Mouse (Mus musculus) lung, embryonic 14.5 days (tissue): ENCODE data around the gene Nmrk1. TPM values are rescaled to one million over a fixed set of nuclear protein-coding genes. Genes with fewer than 3 reads are reported as not detected.

Experiments
- ATAC-seq: fragments of 200-750 bp; cut with Nextera tagmentation; 2 replicates; pipeline ENCODE4 v1.8.0; 2017; ENCODE audit warnings: mild to moderate bottlenecking, moderate TSS enrichment, moderate library complexity; ENCODE audit not compliant: insufficient read depth
- DNase-seq: peaks from one replicate; pipeline ENCODE4 v3.0.0-alpha.2; 2015
- H3K27ac ChIP-seq: fragments of 300-500 bp; sonication (generic); 2 replicates; pipeline ENCODE4 v1.5.1; 2014; ENCODE audit warnings: low read depth, mild to moderate bottlenecking, moderate library complexity
- H3K27me3 ChIP-seq: fragments of 300-500 bp; sonication (generic); 2 replicates; pipeline ENCODE4 v1.6.1; 2014; ENCODE audit warnings: low read length, control low read depth; ENCODE audit not compliant: insufficient read depth
- H3K36me3 ChIP-seq: fragments of 300-500 bp; sonication (generic); 2 replicates; pipeline ENCODE4 v1.6.1; 2014; ENCODE audit warnings: control low read depth; ENCODE audit not compliant: insufficient read depth
- H3K4me1 ChIP-seq: fragments of 300-500 bp; sonication (generic); 2 replicates; pipeline ENCODE4 v1.6.1; 2014; ENCODE audit warnings: antibody characterized with exemption, control low read depth; ENCODE audit not compliant: insufficient read depth
- H3K4me2 ChIP-seq: fragments of 300-500 bp; sonication (generic); 2 replicates; pipeline ENCODE4 v1.6.1; 2014; ENCODE audit warnings: mild to moderate bottlenecking
- H3K4me3 ChIP-seq: fragments of 300-500 bp; sonication (generic); 2 replicates; pipeline ENCODE4 v1.5.1; 2014; ENCODE audit warnings: low read depth, low read length
- H3K9ac ChIP-seq: fragments of 300-500 bp; sonication (generic); 2 replicates; pipeline ENCODE4 v1.6.1; 2014
- H3K9me3 ChIP-seq: fragments of 300-500 bp; sonication (generic); 2 replicates; pipeline ENCODE4 v1.6.1; 2016; ENCODE audit warnings: low read depth, low read length, control low read depth
- CTCF ChIP-seq: IDR thresholded peaks from 2 replicates; pipeline ENCODE4 v1.5.1; 2016; ENCODE audit warnings: antibody characterized with exemption, low read depth
- WGBS: fragments of 180-500 bp; shearing (Covaris S2); extraction: QIAGEN DNeasy Blood & Tissue Kit; methylation state at CpG from one replicate; pipeline ENCODE4 v1.1.7; 2014; 5-methylcytosine and 5-hydroxymethylcytosine counted together
- polyA plus RNA-seq: library from polyadenylated mRNA; unstranded; fragments of >200 nt; fragmentation: Nextera tagmentation; extraction: Ambion mirVana; gene quantifications from 2 replicates; pipeline ENCODE4 v1.2.1, GENCODE M21; 2014

Gene Nmrk1
- polyA plus RNA-seq, 1 experiment from 2014 or later = 8.4 TPM

DNA sequence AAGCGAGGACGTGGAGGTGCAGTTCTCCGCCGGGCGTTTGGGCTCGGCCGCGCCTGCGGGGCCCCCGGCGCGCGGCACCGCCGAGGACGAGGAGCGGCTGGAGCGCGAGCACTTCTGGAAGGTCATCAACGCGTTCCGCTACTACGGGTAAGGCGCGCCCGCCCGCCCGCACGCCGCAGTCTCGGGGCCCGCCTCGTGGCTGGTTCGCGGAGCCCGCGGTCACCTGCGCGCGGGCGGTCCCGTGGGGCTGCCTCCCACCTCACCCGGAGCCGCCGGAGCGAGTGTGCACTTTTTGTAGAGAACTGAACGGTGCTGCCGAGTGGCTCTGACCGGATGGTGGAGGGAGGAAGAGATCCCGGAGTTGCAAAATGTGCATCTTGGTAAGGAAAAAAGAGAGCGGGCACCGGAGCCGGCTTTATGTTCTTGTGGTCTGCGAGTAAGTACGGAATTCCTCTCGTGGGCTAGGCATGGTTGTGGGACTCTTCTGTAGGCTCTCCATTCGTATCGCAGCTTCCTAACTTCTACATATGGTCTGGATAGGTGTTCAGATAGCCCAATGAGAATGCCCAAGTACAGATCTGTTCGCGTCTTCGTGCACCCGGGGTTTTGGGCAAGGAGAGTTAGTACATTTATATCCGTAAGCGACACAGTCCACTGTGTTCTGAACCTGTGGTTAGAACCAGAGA, 39.4 kb downstream of the Nmrk1 start:
- no peak for TF ChIP-seq CTCF
- Histone ChIP-seq H3K27ac (peak overlapping the region; percentile 88), H3K4me1 (peaks cover 12% of the 10 kb centered on the region), H3K4me3 (peak overlapping the region; percentile 76), H3K4me2 (peak overlapping the region; percentile 69), H3K9me3 (no peaks in the 10 kb centered on the region), H3K36me3 (no peaks in the 10 kb centered on the region), H3K27me3 (no peaks in the 10 kb centered on the region), H3K9ac (peak overlapping the region; percentile 85)
- peak; percentile 60 for DNase-seq
- WGBS = under 1% methylated on average over 62 of the region's 64 CpGs
- ATAC-seq = peak; percentile 78

- no peaks in the 10 kb centered on the region for H3K9me3 ChIP-seq
- 44% methylated on average over 3 of the region's 3 CpGs for WGBS
- no peak overlapping the region for H3K9ac ChIP-seq
- H3K4me2 ChIP-seq = peak overlapping the region; percentile 69
- H3K36me3 ChIP-seq = no peaks in the 10 kb centered on the region
- ATAC-seq (no peak), DNase-seq (no peak)
- H3K27me3 ChIP-seq = no peaks in the 10 kb centered on the region
- no peak for TF ChIP-seq CTCF
- H3K4me1 ChIP-seq = peaks cover 12% of the 10 kb centered on the region
- no peak overlapping the region for H3K27ac ChIP-seq
- peak overlapping the region; percentile 76 for H3K4me3 ChIP-seq
Observed at GRCm38 (mm10) chr19:18672498-18672897, 40.7 kb downstream of the Nmrk1 start.

- no peak for TF ChIP-seq CTCF
- H3K4me3 ChIP-seq = peak overlapping the region; percentile 76; the same call in 1 of the 2 replicates
- H3K4me2 ChIP-seq = peak overlapping the region; percentile 69
- no peaks in the 10 kb centered on the region for H3K27me3 ChIP-seq
- no peaks in the 10 kb centered on the region for H3K36me3 ChIP-seq
- no peaks in the 10 kb centered on the region for H3K9me3 ChIP-seq
- H3K4me1 ChIP-seq = peaks cover 12% of the 10 kb centered on the region
- DNase-seq (no peak), ATAC-seq (no peak)
- no peak overlapping the region for H3K27ac ChIP-seq
- peak overlapping the region; percentile 22; the same call in 1 of the 2 replicates for H3K9ac ChIP-seq
- 38% methylated on average over 4 of the region's 4 CpGs for WGBS
Observed at GRCm38 (mm10) chr19:18673116-18673515, 41.4 kb downstream of the Nmrk1 start.

DNA sequence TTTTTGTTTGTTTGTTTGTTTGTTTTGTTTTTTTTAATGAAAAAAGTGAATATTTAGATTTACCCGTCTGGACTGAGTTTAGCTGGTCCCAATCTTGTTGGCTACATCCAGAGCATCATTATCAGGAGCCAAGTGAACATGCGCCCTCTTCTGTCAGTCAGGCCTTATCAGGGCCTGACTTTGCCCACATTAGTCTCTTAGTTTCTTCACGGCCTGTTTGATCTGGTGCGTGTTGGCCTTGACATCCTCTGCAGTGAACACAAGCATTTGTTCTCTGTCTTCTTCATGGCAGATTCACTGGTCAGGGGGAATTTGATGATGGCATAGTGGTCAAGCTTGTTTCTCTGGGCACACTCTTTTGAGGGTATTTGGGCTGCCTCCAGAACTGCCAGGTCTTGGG, 50.4 kb downstream of the Nmrk1 start:
- no peaks in the 10 kb centered on the region for H3K27me3 ChIP-seq
- DNase-seq = no peak
- no peak for ATAC-seq
- H3K9ac ChIP-seq = no peak overlapping the region
- no peaks in the 10 kb centered on the region for H3K4me1 ChIP-seq
- H3K27ac ChIP-seq = no peak overlapping the region
- no peaks in the 10 kb centered on the region for H3K9me3 ChIP-seq
- WGBS = 62% methylated on average over 4 of the region's 4 CpGs
- no peak overlapping the region for H3K4me3 ChIP-seq
- no peak overlapping the region for H3K4me2 ChIP-seq
- H3K36me3 ChIP-seq = peaks cover 36% of the 10 kb centered on the region
- TF ChIP-seq CTCF = no peak

DNA sequence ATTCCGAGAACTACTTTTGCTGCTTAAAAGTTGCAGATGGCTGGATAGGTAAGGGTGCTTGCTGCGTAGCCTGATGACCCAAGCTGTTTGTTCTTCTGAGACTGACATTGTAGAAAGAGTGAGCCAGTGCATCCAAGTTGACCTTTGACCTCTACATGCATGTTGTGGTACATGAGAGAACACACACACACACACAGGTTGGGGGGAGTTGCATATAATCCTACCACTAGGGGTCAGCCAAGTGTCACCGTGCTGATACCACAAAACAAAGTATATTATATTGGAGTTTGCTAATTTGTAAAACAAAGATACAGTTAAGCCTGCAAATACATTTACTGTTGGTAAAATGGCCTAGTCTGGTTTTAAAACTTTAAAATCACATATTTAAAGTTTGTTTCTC, 55.8 kb downstream of the Nmrk1 start:
- no peak overlapping the region for H3K4me3 ChIP-seq
- H3K4me2 ChIP-seq = no peak overlapping the region
- H3K4me1 ChIP-seq = no peaks in the 10 kb centered on the region
- no peaks in the 10 kb centered on the region for H3K27me3 ChIP-seq
- H3K9me3 ChIP-seq = no peaks in the 10 kb centered on the region
- DNase-seq (peak; percentile 75), ATAC-seq (no peak)
- no peak overlapping the region for H3K27ac ChIP-seq
- peak; percentile 80 for TF ChIP-seq CTCF
- no peak overlapping the region for H3K9ac ChIP-seq
- 74% methylated on average over 3 of the region's 3 CpGs for WGBS
- H3K36me3 ChIP-seq = peaks cover 13% of the 10 kb centered on the region

DNA sequence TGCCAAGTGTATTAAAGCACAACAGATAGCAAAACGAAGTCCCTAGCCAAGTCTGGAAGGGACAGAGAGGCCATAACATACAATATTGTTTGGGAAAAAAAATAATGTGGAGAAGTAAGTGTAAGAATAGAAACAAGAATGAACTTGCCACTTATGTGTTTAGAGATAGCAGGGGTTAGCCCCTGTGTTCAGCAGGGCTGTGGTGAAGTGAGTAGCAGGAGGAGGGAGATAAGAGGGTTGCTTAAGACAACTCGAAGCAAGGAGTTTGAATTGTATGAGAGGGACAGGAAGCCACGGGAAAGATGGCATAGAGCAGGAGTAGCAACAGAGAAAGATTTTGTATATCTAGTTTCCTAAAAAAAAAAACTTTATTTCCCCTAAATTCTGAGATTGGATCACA, 60.4 kb downstream of the Nmrk1 start:
- DNase-seq (no peak), ATAC-seq (no peak)
- no peak for TF ChIP-seq CTCF
- Histone ChIP-seq H3K27ac (no peak overlapping the region), H3K9ac (no peak overlapping the region), H3K36me3 (peaks cover 22% of the 10 kb centered on the region), H3K27me3 (no peaks in the 10 kb centered on the region), H3K4me1 (no peaks in the 10 kb centered on the region), H3K4me3 (no peak overlapping the region), H3K9me3 (no peaks in the 10 kb centered on the region), H3K4me2 (no peak overlapping the region)
- 69% methylated on average over 3 of the region's 3 CpGs for WGBS

GRCm38 (mm10) chr19:18692768-18693167, 61.0 kb downstream of the Nmrk1 start:
- H3K9ac ChIP-seq = no peak overlapping the region
- peaks cover 22% of the 10 kb centered on the region for H3K36me3 ChIP-seq
- H3K4me2 ChIP-seq = no peak overlapping the region
- no peak for DNase-seq
- ATAC-seq = no peak
- H3K4me1 ChIP-seq = no peaks in the 10 kb centered on the region
- no peaks in the 10 kb centered on the region for H3K27me3 ChIP-seq
- no peak overlapping the region for H3K4me3 ChIP-seq
- H3K9me3 ChIP-seq = no peaks in the 10 kb centered on the region
- no peak overlapping the region for H3K27ac ChIP-seq
- 87% methylated on average over 2 of the region's 2 CpGs for WGBS
- TF ChIP-seq CTCF = no peak
